Mouse (Mus musculus) layer of hippocampus, adult 2 months (tissue): ENCODE data around the gene Syt12. TPM values are rescaled to one million over a fixed set of nuclear protein-coding genes. Genes with fewer than 3 reads are reported as not detected.

Experiments used
- DNase-seq, 2 experiments: peaks; one replicate each; pipeline ENCODE4 v3.0.0; 2022; ENCODE audit warnings: low spot score in 2 of 2
- H3K27ac ChIP-seq: fragments of 200-600 bp; 2 replicates; pipeline ENCODE4 v1.8.1; 2022
- H3K4me3 ChIP-seq: fragments of 200-600 bp; 2 replicates; pipeline ENCODE4 v1.8.1; 2022; ENCODE audit warnings: mild to moderate bottlenecking
- CTCF ChIP-seq: fragments of 200-600 bp; conservative IDR thresholded peaks from 2 replicates; pipeline ENCODE4 v1.8.1; 2022; ENCODE audit warnings: antibody characterized with exemption, mild to moderate bottlenecking, moderate library complexity
- total RNA-seq, 2 experiments: library from RNA; stranded (reverse); gene quantifications; 2 replicates each; pipeline ENCODE4 v1.2.3; 2021

Syt12 gene
- total RNA-seq, 2 experiments from 2014 or later: 28.9 to 31.6 TPM

DNA sequence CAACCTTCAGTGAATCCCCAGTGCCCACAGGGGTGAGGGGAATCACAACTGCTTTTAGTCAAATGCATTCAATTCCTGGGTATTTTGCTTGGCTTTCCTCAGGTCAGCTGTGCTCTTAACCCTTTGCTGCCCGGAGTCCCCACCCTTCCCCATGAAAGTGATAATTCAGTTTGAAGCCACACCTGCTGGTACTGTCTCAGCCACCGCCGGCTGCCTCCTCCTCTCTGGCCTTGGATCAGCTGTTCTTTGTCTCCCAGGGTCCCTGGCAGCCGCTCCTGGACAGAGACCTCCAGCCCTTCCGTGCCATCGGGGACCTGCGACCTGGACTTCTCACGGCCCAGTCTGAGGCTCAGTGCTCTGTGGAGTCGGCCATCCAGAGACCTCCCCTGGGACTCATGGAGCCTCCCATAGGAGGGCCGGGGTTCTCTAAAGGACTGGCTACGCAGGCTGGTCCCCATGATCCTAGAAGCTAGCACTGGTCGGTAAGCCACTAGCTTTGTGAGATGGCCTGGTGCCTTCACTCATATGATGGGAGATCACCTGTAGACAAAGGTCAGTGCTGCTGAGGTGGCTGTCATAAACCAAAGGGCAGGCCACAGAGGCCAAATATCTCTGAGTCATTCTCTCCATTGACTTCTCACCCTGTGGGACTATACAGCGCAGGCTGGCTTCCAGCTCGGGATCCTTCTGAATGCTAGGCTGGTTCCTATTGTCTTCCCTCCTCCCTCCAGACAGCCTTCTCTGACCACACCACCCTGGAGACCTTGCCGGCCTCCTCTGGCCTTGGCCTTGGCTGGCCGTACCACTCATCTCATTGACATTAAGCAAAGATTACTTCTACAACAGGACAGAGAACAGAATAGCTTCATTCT lies 21.1 kb upstream of the Syt12 start, which contains the start of gene 2010003K11Rik:
2010003K11Rik (minus strand) TSS at position 522 of the 872 bp plus-strand sequence.
- DNase-seq: no peak
- Histone ChIP-seq H3K27ac (no peak within 1 kb of the TSS), H3K4me3 (no peak within 1 kb of the TSS)
- no peak for TF ChIP-seq CTCF

DNA sequence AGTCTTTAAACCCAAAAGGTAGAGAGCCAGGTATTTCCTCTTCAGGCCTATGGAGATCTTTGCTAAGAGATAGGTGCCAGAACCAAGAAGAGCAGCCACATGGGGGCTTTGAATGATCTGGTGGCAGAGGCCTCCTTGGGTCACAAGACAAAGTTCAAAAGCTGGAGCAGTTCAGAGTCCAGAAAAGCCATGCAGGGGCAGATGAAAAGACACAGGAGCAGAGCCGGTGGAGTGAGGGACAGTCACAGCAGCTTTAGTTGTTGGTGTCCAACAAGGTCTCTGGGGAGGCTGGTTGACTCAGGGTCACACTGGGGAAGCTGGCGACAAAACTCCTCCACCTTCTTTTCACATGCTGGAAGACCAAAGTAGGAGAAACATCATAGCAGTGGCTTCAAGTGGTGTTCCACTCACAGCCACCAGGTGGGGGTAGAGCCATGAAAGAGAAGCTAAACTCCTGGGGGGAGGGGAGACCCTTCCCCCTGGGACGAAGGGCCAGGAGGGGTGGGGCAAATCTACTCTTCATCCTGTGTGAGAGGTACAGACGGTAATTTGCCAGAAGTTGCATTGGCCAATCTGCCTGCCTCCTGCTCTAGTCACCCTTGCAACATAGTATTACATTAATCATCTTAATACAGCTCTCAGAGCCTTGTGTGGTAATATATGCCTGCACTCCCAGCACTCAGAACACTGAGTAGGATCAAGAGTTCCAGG lies 20.2 kb upstream of the Syt12 start:
- Histone ChIP-seq H3K27ac (no peak overlapping the region), H3K4me3 (no peak overlapping the region)
- TF ChIP-seq CTCF: peak; percentile 99
- peak; percentile 61 to 82 for DNase-seq

DNA sequence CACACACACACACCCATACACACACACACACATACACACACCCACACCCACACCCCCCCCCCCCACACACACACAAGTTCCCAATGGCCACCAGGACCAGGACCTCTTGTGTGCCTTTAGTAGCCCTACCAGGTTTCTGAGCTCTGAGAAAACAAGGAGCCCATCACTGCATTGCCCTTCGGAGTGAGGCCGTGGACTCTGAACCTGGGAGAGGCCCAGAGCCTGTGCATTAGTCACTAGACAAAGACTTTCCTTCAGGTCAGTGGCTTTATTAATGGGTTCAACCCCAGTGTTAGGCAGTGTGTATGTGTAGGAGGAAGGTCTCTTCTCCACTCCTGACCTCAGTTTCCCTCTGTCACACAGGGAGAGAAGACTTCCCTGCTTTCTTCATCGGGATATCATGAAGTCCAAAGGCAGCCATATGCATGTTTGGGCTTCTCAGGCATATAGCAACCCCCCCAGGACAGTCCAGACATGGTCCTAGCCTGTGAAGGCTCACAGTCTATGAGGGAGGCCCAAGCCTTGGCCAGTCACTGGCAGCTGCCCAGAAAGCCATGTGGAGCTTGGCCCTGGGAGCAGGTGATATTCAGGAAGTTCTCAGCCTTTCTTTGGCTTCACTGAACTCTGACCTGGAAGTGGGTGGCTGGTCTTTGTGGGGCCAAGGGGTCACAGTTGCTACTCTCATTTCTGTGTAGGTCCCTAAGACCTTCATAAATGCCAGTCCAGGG lies 19.5 kb upstream of the Syt12 start:
- Histone ChIP-seq H3K4me3 (no peak overlapping the region), H3K27ac (no peak overlapping the region)
- TF ChIP-seq CTCF: no peak
- DNase-seq: no peak

DNA sequence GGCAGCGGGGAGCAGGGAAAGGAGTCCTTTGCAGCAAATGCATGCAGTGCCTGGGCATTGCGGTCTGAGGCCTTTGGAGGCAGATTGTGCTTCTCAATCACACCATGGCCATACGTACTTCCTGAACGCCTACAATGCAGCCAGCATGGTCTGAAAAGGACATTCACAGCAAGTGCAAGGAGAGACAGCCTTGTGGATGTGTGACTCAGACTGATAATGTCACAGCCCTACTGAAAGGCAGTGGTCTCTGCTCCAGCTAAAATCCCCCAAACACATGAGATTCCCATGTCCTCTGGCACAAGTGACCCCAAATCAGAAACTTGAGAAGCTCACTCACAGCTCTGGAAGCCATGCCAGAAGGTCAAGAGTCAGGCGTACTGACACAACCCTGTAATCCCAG lies 18.6 kb upstream of the Syt12 start:
- no peak for DNase-seq
- Histone ChIP-seq H3K4me3 (no peak overlapping the region), H3K27ac (no peak overlapping the region)
- TF ChIP-seq CTCF: no peak

DNA sequence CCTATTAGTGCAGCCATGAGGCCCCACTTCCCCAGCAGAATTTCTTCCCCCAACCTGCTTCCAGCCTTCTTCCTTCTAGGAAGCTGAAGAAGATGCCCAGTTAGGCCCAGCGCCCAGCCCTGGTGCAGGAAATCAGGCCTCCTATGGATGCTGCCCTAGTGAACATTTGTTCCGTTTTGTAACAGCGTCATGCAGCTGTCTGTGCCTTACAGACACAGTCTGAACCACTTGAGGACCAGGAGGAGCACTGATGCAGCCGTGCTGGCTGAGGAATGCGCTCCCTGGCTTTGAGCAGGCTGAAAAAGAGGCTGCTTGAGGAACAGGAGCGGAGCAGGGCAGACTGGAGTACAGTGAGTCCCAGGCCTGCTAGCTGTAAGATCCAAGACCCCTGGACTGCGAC lies 17.5 kb upstream of the Syt12 start:
- no peak overlapping the region for H3K4me3 ChIP-seq
- DNase-seq: no peak
- no peak overlapping the region for H3K27ac ChIP-seq
- no peak for TF ChIP-seq CTCF

DNA sequence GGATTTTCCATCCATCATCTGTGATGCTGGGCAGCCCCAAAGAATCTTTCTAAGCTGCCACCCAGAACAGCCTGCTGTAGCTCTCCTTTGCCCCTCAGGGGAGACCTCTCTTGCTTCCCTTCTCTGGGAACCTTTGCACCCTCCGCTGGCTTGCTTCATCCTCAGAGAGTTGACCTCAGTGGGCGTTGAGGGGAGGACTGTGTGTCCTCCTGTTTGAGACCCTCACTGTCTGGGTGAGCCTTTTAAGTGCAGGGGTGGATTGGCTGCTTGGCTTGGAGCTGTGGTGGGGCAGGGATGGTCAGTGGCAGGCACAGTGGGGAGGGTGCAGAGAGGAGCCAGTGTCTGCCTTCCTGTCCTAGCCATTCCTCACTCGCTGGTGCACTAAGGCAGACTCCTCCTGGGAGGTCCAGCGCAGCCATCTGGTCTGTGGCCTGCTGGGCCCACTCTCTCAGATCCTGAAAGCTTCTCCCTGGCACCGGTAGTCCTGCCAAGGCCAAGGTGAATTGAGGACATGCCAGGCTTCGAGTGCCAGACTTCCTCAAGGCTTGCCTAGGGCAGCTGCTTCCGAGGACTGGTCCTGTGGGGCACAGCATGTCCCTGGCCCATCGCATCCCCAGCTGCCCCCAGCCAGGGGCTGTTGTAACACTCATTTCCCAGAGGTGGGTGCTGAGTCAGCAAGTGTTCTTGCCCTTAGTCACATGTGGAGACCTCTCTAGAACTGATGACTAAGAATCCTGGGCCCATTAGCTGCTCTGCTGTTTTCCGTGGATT lies 15.5 kb upstream of the Syt12 start:
- DNase-seq: no peak
- Histone ChIP-seq H3K27ac (no peak overlapping the region), H3K4me3 (no peak overlapping the region)
- TF ChIP-seq CTCF: no peak

DNA sequence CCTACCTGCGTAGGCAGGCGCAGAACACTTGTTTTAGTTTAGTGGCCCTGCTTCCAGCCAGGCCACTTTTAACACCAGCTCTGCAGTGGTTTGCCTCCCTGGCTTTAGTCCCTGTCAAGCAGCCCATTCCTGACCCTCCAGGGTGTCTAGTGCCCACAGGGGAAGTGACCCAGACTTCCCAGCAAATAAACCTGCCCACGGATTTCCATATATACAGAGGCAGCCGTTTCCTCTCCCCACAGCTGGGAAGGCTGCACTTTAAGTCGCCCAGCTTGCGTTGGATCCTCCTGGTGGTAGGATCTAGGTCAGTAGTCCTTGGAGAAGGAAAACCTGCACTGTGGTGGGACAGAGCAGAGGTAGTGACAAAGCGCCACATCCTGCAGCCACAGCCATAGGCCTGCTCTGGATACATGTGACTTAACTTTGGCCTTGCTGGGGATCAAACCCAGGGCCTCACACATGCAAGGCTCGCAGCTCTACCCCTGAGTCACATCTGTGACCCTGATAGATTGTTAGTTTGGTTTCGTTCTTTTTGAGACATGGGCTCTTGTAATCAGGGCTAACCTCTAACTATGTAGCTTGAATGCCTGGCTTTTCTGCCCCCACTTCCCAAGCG lies 13.9 kb upstream of the Syt12 start:
- no peak for DNase-seq
- Histone ChIP-seq H3K4me3 (no peak overlapping the region), H3K27ac (no peak overlapping the region)
- TF ChIP-seq CTCF: no peak; the same call in 1 of the 2 replicates

DNA sequence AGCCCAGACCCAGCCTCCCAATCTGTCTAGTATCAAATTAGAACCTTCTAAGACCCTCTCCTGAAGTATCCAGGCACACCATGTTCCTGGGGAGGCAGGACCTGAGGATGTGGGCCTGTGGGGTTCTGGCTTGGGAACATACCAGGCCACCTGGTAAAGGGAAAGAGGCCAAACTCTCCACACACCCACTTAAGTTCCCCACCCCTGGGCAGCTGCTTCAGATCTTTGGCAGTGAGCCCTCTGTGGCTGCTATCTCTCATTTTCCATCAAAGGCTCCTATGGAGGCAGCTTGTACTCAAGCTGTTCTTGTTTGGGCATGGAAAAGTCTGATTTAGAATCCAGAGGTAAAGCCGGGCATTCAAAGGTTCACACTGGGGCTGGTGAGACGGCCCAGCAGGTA lies 10.6 kb upstream of the Syt12 start:
- H3K4me3 ChIP-seq: no peak overlapping the region
- no peak overlapping the region for H3K27ac ChIP-seq
- TF ChIP-seq CTCF: no peak
- no peak for DNase-seq

DNA sequence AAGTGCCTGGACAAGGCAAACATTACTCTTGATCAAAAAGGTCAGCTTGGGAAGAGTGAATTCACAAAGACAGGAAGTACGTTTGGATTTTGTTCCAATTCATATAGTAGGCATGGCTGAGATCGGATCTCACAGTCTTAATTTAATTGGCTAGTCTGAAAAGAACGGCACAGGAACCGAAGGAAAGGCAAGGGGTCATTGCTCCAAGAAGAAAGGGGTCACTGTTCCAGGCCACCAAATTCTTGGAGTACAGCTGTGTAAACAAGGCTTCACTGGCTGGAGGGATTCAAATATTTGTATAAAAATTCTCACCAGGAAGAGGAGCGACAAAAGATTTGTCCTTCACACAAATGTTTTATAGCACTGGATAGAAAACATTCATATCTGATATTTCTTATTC lies 7.8 kb upstream of the Syt12 start:
- Histone ChIP-seq H3K4me3 (no peak overlapping the region), H3K27ac (no peak overlapping the region)
- DNase-seq: no peak
- TF ChIP-seq CTCF: no peak

DNA sequence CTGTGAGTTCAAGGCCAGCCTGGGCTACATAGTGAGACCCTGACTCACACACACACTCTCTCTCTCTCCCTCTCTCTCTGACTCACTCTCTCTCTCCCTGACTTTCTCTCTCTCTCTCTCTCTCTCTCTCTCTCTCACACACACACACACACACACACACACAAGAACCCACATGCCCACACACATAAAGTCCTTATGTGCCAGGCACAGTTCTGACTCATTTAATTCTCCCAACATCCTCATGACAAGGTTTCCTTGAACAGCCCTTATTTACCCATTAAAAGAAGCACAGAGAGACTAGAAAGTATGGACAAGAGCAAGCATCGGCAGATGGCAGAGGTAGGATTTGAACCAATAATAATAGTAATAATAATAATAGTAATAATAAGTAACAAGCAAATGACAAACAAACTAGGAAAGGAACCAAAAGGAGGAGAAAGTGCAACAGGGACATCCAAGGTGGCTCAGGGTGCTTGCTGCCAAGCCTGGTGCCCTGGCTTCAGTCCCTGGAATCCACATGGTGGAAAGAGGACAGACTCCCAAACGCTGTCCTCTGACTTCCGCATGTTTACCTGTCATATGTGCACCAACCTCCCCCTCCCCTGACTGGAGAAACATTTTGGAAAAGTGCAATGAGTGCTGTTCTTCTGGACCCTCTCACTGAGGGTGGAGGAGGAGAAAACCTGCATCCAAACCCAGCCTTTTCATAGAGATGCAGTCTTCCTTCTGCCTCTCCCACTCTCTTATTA lies 5.0 kb upstream of the Syt12 start:
- Histone ChIP-seq H3K27ac (peak overlapping the region; percentile 51), H3K4me3 (no peak overlapping the region)
- no peak for DNase-seq
- TF ChIP-seq CTCF: no peak

DNA sequence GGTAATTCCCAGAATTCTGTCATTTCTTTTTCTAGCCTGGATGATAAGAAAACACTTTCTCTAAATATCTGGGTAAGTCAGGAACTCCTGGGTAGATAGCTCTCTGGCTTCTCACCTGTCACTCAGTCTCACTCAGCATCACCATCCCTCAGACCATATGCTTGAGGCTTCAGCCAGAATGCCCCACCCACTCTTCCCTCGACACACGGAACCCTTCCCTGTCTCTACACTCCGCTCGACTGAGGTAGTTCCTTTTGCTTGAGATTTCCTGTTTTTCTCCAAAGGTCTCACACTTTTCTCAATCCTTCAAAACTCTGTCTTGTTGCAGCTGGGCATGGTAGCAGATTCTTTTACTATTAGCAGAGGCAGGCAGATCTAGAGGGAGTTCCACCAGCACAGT lies 4.1 kb upstream of the Syt12 start:
- H3K27ac ChIP-seq: no peak overlapping the region
- TF ChIP-seq CTCF: no peak
- H3K4me3 ChIP-seq: no peak overlapping the region
- no peak for DNase-seq
